Mouse (Mus musculus) midbrain, embryonic 14.5 days (tissue): Measurements from ENCODE around the gene Mylip. TPM values are rescaled to one million over a fixed set of nuclear protein-coding genes. Genes with fewer than 3 reads are reported as not detected.

Experiments used
- ATAC-seq: fragments of 200-750 bp; cut with Nextera tagmentation; 2 replicates; pipeline ENCODE4 v1.8.0; 2017; ENCODE audit warnings: moderate number of reproducible peaks, moderate library complexity; ENCODE audit not compliant: low FRiP score, low TSS enrichment
- DNase-seq: peaks from one replicate; pipeline ENCODE4 v3.0.0-alpha.2; 2015
- H3K27ac ChIP-seq: fragments of 300-500 bp; sonication (generic); replicated peaks from 2 replicates; pipeline ENCODE4 v1.5.1; 2014; ENCODE audit warnings: mild to moderate bottlenecking, low read depth, low read length, moderate library complexity
- H3K27me3 ChIP-seq: fragments of 300-500 bp; sonication (generic); 2 replicates; pipeline ENCODE4 v1.6.1; 2014; ENCODE audit warnings: low read length, control low read depth, mixed read lengths; ENCODE audit not compliant: control insufficient read depth, insufficient read depth
- H3K36me3 ChIP-seq: fragments of 300-500 bp; sonication (generic); 2 replicates; pipeline ENCODE4 v1.6.1; 2014; ENCODE audit warnings: low read length, control low read depth; ENCODE audit not compliant: control insufficient read depth, insufficient read depth
- H3K4me1 ChIP-seq: fragments of 300-500 bp; sonication (generic); 2 replicates; pipeline ENCODE4 v1.6.1; 2014; ENCODE audit warnings: mild to moderate bottlenecking, antibody characterized with exemption, low read length, control low read depth; ENCODE audit not compliant: control insufficient read depth, insufficient read depth
- H3K4me2 ChIP-seq: fragments of 300-500 bp; sonication (generic); 2 replicates; pipeline ENCODE4 v1.6.1; 2014; ENCODE audit warnings: mild to moderate bottlenecking, low read length, moderate library complexity
- H3K4me3 ChIP-seq: fragments of 300-500 bp; sonication (generic); replicated peaks from 2 replicates; pipeline ENCODE4 v1.5.1; 2014; ENCODE audit warnings: low read depth, low read length
- H3K9ac ChIP-seq: fragments of 300-500 bp; sonication (generic); replicated peaks from 2 replicates; pipeline ENCODE4 v1.6.1; 2014; ENCODE audit warnings: mild to moderate bottlenecking, low read length, moderate library complexity
- H3K9me3 ChIP-seq: fragments of 300-500 bp; sonication (generic); 2 replicates; pipeline ENCODE4 v1.6.1; 2016; ENCODE audit warnings: low read length, control low read depth, mixed read lengths; ENCODE audit not compliant: control insufficient read depth
- WGBS: fragments of 180-500 bp; shearing (Covaris S2); extraction: QIAGEN DNeasy Blood & Tissue Kit; methylation state at CpG from one replicate; pipeline ENCODE4 v1.1.7; 2014; 5-methylcytosine and 5-hydroxymethylcytosine counted together
- polyA plus RNA-seq: library from polyadenylated mRNA; unstranded; fragments of >200 nt; fragmentation: Nextera tagmentation; extraction: Ambion mirVana; gene quantifications from 2 replicates; pipeline ENCODE4 v1.2.1, GENCODE M21; 2014

Gene Mylip
- polyA plus RNA-seq, 1 experiment from 2014 or later: 3.0 TPM

DNA sequence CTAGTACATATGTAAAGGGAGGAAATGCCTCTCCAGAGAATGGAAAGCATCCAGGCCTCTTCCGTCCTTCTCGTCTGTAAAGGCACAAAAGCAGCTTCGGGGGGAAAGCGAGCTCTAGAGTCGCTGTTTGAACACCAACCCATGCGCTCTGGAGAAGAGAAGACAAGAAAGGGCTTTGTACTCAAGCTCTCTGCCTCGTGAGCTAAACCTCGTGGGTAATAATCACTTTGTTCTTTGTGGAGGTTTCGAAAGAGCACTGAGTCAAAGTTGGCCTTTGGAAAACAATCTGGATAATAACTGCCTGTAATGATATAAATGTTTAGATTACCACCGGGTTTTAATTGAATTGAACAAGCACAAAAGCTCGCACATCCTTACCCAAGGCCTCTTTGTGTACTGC is 39.7 kb downstream of the Mylip start:
- Histone ChIP-seq H3K4me3 (no peak overlapping the region), H3K4me1 (peaks cover 3% of the 10 kb centered on the region; the same call in 1 of the 2 replicates), H3K36me3 (no peaks in the 10 kb centered on the region), H3K27me3 (no peaks in the 10 kb centered on the region), H3K9me3 (no peaks in the 10 kb centered on the region), H3K9ac (no peak overlapping the region), H3K27ac (no peak overlapping the region), H3K4me2 (no peak overlapping the region)
- ATAC-seq (no peak), DNase-seq (peak; percentile 29)
- 55% methylated on average over 11 of the region's 11 CpGs for WGBS

GRCm38 (mm10) chr13:45437134-45437533 is 47.6 kb downstream of the Mylip start:
- Histone ChIP-seq H3K4me1 (no peaks in the 10 kb centered on the region), H3K36me3 (no peaks in the 10 kb centered on the region), H3K4me2 (no peak overlapping the region), H3K4me3 (no peak overlapping the region), H3K27me3 (no peaks in the 10 kb centered on the region), H3K9me3 (no peaks in the 10 kb centered on the region), H3K9ac (no peak overlapping the region), H3K27ac (no peak overlapping the region)
- DNase-seq (no peak), ATAC-seq (no peak)
- 92% methylated on average over 9 of the region's 9 CpGs for WGBS

- Histone ChIP-seq H3K4me2 (no peak overlapping the region), H3K4me3 (no peak overlapping the region)
- no peak for ATAC-seq
Measured at GRCm38 (mm10) chr13:45438853-45439252, 49.3 kb downstream of the Mylip start.

GRCm38 (mm10) chr13:45440226-45440625 is 50.7 kb downstream of the Mylip start:
- WGBS: 86% methylated on average over 5 of the region's 5 CpGs
- Histone ChIP-seq H3K36me3 (no peaks in the 10 kb centered on the region), H3K4me1 (no peaks in the 10 kb centered on the region), H3K4me3 (no peak overlapping the region), H3K4me2 (no peak overlapping the region), H3K27ac (no peak overlapping the region), H3K27me3 (no peaks in the 10 kb centered on the region), H3K9me3 (no peaks in the 10 kb centered on the region), H3K9ac (no peak overlapping the region)
- no peak for DNase-seq
- ATAC-seq: no peak

More at GRCm38 (mm10) chr13:45438853-45439252, 49.3 kb downstream of the Mylip start:
- no peaks in the 10 kb centered on the region for H3K27me3 ChIP-seq
- no peak overlapping the region for H3K9ac ChIP-seq
- no peaks in the 10 kb centered on the region for H3K36me3 ChIP-seq
- H3K27ac ChIP-seq: no peak overlapping the region
- DNase-seq: no peak
- H3K4me1 ChIP-seq: no peaks in the 10 kb centered on the region
- WGBS: 86% methylated on average over 6 of the region's 6 CpGs
- no peaks in the 10 kb centered on the region for H3K9me3 ChIP-seq

DNA sequence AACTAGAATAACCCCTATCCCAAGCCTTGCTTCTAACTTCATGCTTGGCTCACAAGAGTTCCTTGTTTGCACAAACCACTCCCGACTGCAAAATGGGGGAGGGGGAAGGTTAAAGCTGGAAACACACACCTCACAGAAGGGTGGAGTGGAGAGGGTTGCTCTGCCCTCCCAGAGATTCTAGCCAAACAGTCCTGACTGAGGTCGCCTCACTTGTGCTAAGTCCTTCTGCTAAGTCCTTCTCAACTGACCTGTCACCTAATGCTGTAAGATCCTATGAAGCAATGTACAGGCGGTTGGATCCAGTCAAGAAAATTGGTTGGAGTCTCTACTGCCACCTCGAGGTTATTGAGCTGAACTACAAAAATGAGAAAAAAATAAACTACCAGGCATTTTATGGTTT is 52.9 kb downstream of the Mylip start:
- DNase-seq (peak; percentile 78), ATAC-seq (no peak)
- Histone ChIP-seq H3K9me3 (no peaks in the 10 kb centered on the region), H3K36me3 (no peaks in the 10 kb centered on the region), H3K4me2 (no peak overlapping the region), H3K4me1 (no peaks in the 10 kb centered on the region), H3K4me3 (no peak overlapping the region), H3K9ac (no peak overlapping the region), H3K27me3 (no peaks in the 10 kb centered on the region), H3K27ac (no peak overlapping the region)
- 29% methylated on average over 4 of the region's 4 CpGs for WGBS

- DNase-seq (no peak), ATAC-seq (no peak)
- no peaks in the 10 kb centered on the region for H3K27me3 ChIP-seq
- no peaks in the 10 kb centered on the region for H3K36me3 ChIP-seq
- H3K4me3 ChIP-seq: no peak overlapping the region
- H3K4me2 ChIP-seq: no peak overlapping the region
- WGBS: 80% methylated on average over 8 of the region's 8 CpGs
- no peaks in the 10 kb centered on the region for H3K9me3 ChIP-seq
- no peak overlapping the region for H3K9ac ChIP-seq
- no peak overlapping the region for H3K27ac ChIP-seq
- no peaks in the 10 kb centered on the region for H3K4me1 ChIP-seq
Measured at GRCm38 (mm10) chr13:45442918-45443535, 53.5 kb downstream of the Mylip start.

GRCm38 (mm10) chr13:45444220-45444619 is 54.7 kb downstream of the Mylip start:
- no peak overlapping the region for H3K4me3 ChIP-seq
- ATAC-seq (no peak), DNase-seq (no peak)
- H3K27ac ChIP-seq: no peak overlapping the region
- no peaks in the 10 kb centered on the region for H3K36me3 ChIP-seq
- H3K4me1 ChIP-seq: no peaks in the 10 kb centered on the region
- no peaks in the 10 kb centered on the region for H3K9me3 ChIP-seq
- WGBS: 81% methylated on average over 8 of the region's 8 CpGs
- H3K4me2 ChIP-seq: no peak overlapping the region
- H3K27me3 ChIP-seq: no peaks in the 10 kb centered on the region
- H3K9ac ChIP-seq: no peak overlapping the region

- no peak overlapping the region for H3K27ac ChIP-seq
- no peak overlapping the region for H3K4me2 ChIP-seq
- H3K9ac ChIP-seq: no peak overlapping the region
- H3K27me3 ChIP-seq: no peaks in the 10 kb centered on the region
- H3K36me3 ChIP-seq: no peaks in the 10 kb centered on the region
- ATAC-seq: no peak
- no peaks in the 10 kb centered on the region for H3K9me3 ChIP-seq
- 75% methylated on average over 9 of the region's 9 CpGs for WGBS
- H3K4me3 ChIP-seq: no peak overlapping the region
- DNase-seq: no peak
- H3K4me1 ChIP-seq: no peaks in the 10 kb centered on the region
Measured at GRCm38 (mm10) chr13:45444652-45445051, 55.1 kb downstream of the Mylip start.

GRCm38 (mm10) chr13:45446636-45447035 is 57.1 kb downstream of the Mylip start:
- no peak overlapping the region for H3K4me3 ChIP-seq
- H3K9me3 ChIP-seq: no peaks in the 10 kb centered on the region
- no peaks in the 10 kb centered on the region for H3K27me3 ChIP-seq
- DNase-seq: no peak
- no peak overlapping the region for H3K4me2 ChIP-seq
- no peaks in the 10 kb centered on the region for H3K36me3 ChIP-seq
- no peak overlapping the region for H3K27ac ChIP-seq
- ATAC-seq: no peak
- no peaks in the 10 kb centered on the region for H3K4me1 ChIP-seq
- H3K9ac ChIP-seq: no peak overlapping the region
- WGBS: 97% methylated on average over 1 of the region's 1 CpGs
